Mouse (Mus musculus) heart, adult 9 months (tissue): ENCODE data around the gene Spsb4.

Experiments
- DNase-seq, 2 experiments: peaks; one replicate each; pipeline ENCODE4 v3.0.0; 2022; ENCODE audit warnings: low spot score in 2 of 2

Gene Spsb4

DNA sequence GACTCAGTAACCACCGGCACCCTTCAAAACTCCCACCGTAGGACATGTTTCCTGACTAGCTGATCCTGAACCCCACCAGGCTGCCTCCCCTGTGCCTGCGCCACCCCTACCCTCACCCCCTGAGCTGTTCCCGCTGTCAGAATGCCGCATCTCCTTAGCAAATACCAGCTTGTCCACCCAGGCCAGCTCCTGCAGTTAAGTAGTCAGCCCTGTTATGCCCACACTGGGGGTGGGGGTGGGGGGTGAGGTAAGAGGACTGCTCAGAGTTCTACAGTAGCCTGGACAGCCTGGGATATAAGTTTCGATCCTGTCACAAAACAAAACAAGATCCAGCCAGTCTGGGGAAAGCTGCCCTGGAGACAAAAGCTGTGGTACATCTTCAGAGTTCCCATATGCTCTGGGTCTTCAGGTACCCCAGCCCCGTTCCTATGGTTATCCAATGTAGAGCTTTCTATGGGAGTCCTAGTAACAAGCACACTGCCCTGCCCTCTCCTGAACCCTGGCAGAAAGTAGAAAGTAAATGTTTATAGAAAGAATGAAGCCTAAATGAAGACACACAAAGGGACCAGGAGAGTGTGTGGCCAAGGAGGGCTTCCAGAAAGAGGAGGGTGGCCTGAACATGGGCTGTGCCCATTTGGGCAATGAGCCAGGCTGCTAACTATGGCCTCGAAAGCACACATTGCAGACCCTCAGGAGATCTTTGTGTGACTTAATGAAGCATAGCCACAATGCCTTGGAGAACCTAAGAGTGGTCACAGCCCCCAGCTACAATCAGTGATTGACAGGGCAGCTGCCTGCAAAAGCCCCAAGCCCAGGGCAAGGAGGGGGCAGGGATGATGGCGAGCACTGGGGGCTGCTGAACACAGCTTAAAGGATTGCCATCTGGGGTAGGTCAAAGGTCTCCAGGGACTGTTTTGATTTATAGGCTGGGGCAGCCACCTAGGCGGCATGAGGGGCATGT lies 38.3 kb downstream of the Spsb4 start:
- no peak for DNase-seq

DNA sequence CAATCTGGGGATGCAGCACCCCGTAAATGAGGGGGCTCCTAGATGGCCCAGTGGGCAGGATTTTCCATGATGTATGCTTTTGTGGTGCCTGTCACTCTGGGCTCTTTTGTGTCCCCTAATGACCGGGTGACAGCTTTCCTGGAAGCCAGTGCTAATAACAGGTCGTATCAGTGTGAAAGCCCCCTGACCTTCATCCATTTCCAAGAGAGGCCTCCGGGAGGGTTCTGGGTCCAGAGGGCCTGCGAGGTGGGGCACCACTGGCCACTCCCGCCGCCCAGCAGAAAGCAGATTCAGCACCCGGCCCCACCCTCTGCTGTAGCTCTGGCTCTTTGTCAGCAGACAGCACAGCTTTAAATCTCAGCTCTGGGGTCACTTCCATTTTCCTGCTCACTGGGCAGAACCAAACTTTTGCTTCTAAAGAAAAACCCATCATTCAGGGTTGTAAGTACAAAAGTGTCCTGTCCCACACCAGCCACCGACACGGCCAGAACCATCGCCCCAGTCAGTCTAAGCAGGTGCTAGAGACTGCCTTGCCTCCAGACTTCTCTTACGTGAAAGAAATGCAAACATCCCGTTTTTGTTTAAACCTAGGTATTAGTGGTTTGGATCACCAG lies 39.1 kb downstream of the Spsb4 start:
- DNase-seq, result no peak

DNA sequence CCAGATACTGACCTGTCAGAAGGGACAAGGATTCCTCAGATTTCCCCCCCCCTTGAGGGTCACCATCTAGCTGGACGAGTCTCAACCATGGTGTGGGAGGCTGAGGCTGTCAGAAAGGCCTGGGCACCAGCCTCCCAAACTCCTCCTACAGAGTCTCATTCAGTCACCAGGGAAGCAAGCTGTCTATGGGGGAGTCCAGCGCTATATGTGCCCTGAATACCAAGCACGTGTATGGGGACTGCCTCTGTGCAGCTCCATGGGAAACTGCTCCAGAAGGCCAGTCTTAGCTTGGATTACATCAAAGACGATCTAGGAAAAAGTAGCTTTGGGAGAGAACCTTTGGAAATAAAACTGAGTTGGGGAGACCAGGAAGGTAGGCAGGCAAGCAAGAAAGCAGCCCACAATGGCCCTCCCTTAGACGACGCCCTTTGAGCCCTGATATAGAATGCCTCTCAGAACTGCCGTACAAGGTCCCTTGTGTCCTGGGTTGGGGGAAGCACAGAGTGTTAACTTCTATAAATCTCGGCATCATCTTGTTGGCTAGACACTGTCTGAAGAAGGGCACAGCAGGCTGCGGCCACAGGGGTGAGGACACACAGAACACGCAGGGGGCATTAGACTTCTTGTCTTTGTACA lies 40.4 kb downstream of the Spsb4 start:
- DNase-seq, result no peak

DNA sequence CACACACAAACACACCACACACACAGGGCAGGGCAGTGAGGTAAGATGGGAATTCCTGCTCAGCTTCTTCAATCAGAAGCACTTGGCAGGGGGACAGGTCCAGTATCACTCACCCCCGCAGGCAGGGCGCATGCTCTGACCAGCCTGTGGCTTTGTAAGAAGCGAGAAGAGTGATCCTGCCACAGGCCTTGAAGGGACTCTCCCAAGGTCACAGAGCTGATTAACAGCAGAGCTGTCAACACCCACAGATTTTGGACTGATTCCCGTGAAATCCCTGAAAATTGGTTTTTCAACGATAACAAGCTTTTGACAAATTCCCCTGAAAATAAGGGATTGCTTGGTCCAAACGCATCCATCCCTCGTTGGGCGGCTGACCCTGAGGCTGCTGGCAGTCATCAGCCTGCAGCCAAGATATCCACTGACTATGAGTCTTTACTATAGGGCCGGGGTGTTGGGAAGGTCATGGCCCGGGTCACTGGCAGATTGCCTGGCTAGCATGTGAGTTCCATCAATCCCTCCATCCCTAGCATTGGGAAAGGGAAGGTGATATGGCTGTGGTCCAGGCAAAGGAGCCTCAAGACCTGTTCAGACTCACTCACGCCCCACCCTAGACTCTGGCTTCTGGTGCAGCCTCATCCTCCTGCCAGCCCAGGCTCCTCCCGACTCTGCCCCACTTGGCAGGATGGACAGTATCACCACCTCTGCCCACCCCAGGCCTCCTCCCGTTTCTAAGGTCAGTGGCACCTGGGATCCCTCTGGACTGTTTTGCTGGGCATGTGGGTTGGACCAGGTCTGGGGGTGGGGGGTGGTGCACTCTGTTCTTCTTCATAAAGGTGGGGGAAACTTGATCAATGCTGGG lies 41.1 kb downstream of the Spsb4 start:
- no peak for DNase-seq

DNA sequence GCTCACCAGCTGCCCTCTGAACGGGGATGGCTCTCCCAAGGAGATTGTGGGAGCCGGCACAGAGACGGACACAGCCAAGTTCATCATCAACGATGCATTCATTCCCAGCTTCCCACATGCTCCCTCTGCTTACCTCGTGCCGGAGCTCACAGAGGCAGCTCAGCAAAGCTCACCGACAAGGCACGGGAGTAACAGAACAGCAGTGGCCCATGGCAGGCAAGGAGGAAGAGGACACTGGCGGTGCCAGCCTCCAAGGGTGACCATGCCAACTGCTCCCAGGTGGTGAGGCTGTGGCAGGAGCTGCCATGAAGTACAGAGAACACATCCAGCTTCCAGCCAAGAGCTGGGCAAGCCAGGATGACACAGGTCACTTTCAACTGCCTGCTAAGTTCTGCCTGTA lies 45.6 kb downstream of the Spsb4 start:
- no peak for DNase-seq

DNA sequence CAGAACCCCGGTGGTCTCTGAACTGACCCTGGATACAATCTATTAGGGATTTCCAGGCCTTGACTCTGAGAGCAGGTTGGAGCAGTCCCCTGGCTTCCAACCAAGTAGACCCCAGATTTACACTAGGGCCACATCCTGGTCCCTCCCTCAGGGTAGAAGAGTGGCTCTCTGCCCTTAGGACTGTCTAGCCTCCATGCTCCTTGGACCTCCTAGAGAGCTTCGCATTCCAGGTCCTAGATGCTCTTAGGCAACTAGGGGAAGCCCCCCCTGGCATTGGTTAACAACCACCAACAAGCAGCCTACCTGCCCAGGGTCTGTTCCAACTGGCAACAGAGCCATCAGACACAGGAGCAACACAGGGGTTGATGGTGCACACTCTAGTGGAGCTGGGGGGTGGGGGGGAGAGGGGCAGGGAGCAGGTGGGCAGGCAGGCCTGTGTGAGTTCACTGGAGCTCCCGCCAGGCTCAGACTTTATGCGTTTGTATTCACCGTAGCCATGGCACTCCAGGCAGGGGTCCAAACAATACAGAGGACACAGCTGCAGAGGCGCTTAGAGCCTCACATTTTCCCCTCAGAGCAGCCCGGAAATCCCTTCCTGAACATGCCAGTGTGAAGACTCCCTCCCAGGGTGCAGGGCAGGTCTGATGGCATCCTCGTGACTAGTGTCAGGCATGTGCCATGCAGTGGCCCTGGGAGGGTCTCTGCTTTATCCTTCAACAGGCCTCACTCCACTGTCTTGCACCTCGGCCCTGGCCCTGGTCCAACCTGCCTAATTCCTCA lies 46.8 kb downstream of the Spsb4 start:
- DNase-seq, result peak; percentile 73 to 77

DNA sequence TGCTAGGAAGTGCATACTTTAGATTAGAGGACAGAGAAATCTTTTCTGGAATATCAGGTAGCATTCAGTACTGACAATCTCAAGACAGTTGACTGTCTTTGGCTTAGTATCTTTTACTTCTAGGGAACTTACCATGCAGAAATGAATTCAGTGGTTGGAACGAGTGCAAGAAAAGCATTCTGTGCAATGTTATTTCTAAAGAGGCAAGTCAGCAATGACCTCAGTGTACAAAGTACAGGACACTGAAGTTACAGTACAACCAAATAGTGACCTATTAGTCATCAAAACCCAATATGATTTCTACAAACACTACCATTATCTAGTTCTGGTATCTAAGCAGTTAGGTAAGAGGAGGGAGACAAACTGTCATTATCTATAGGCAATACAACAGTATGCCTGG lies 51.1 kb downstream of the Spsb4 start:
- no peak for DNase-seq

DNA sequence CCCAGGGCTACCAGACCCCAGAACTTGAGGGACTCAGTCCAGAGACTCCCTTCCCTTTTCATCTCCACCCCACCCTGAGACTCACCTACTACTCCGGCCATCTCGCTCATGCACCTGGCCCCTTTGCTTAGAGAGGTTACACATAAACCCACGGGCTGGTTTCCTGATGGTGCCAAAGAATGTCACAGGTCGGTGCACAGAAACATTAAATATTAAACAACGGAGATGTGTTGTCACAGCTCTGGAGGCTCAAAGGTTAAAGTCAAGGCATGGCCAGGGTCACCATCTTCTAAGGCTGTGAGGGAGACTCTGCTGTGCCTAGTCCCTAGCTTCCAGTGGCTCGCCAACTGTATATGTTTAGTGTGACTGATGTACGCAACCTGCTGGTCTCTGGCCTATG lies 52.2 kb downstream of the Spsb4 start:
- no peak for DNase-seq

DNA sequence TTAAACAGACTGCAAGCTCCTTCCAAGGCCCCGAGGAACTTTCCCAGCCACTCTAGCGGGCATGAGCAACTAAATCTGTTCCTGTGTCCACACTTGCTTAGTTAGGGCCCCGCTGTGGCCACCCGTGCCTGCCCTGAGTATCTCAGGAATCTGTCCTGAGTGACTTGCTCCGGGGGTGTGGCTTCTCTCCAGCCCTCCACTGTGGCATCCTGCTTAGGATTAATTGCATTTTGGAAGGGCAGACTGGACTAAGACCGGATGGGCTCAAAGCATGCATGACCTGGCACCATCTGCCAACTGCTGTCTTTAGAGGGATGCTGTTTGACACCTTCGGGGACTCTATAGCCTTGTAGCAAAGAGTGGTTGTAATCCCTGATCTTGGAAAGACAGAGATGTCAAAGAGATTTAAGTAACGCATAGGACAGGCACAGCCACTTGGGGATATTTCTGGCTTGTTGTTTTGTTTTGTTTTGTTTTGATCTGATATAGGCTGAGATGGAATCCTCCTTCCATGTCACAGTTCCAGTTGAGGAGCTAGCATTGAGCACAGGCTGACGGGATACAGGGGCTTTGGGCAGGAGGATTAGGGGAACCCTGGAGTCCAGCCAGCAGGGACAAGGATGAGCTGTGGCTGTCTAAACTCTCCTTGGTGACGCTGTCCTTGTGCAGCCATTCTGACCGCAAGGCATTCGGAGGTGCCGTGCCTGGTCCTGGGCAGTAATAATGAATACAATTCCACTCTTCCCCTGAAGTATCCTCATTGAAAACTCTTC lies 55.0 kb downstream of the Spsb4 start:
- DNase-seq, result no peak

DNA sequence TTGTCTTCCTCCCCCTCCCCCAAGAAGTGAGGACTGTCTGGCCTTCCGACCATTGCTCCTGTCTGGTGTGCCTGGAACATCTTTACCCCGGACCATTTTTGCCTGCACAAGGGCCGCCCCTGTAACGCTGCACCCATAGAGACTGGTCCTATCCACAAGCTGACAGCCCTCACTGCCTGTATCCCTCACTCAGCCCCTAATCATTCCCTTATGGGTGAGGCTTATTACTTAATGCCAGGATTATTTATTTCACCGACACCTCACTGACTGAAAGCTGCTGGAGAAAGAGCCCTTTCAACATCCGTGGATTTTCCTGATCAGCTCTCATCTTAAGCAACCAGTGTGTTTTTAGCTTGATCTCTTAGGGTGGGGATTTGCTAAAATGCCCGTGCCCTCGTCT lies 55.9 kb downstream of the Spsb4 start:
- no peak for DNase-seq

DNA sequence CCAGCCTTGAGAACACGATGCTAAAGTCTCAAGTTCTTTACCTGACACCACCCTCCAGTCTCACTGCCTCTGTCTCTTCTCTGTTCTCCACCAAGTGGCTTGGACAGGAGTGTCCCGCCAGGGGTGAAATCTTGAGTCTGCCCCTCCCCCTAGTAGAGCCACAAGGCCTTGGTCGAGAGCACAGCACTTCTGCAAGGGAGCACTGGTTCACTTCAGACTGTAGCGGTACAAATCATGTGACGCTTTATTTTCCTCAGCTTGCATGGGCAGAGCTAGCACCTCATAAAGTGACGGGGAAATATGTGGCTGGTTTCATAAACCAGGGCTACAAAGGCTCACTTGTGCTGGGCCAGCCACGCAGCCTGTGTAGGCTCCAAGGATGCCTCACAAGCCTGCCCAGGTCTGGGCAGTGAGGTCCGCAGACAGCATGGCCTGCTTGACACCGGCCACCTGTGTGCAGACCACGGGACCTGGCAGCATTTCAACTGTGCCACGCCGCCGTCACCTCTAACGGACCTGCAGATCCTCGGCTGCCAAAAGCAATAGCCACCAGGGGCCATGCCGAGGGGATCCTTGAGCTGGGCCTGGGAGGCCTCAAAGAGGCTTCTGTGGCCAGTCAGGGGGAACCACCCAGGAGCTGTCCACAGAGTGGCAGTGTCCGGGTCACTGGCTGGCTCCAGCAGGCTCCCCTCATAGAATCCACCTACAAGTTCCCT lies 56.5 kb downstream of the Spsb4 start:
- no peak for DNase-seq

DNA sequence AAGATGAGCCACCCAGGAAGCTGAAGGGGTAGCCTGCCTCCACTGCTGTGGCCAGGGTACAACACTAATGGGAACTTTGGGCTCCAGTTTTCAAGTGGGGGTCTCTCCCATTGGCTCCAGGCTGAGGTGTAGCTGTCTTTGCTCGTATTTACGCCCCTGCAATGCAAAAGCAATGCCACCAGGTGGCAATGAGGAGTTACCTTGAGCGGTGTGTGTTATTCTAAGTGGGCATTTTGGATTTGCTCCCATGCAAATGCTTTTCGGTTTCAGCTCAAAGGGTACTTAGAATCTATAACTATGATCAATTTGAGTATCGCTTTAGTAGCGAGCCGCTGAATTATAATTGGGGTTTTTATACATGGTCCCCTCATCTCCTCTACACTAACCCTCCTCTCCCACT lies 57.6 kb downstream of the Spsb4 start:
- no peak for DNase-seq

DNA sequence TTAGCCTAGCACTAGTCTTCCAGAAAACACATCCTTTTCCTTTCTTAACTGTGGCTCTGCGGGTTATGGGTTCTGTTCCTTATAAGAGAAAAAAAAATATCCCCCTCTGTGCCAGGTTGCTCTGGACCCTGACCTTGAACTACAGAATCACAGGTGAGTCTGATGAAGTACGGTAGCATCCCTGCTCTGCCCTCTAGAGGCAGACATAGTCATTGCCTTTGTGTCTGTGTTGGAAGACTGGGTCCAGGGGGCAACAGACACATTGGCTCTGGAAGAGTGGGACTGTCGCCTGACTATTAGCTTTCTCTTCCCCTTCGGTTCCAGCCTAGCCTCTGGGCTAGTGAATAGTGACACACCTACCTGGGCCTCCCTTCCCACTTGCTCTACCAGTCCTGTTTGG lies 58.4 kb downstream of the Spsb4 start:
- no peak for DNase-seq

DNA sequence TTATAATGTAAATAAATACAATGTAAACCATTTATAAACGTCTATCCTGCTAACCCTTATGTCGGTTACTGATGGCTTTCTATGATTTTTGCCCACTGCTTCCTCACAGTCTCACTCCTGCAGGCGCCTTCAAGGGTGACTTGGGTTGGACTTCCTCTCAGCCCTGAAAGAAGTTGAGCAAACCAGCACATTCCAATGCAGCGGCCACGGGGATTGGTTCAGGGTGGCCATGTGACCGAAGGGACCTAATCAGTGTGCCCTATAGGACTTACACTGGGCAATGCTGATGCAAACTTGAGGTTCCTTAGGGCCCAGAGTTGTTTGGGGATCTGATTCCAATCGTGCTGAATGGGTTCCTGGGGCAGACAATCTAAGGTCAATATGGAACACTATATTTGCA lies 59.2 kb downstream of the Spsb4 start:
- DNase-seq, result no peak

DNA sequence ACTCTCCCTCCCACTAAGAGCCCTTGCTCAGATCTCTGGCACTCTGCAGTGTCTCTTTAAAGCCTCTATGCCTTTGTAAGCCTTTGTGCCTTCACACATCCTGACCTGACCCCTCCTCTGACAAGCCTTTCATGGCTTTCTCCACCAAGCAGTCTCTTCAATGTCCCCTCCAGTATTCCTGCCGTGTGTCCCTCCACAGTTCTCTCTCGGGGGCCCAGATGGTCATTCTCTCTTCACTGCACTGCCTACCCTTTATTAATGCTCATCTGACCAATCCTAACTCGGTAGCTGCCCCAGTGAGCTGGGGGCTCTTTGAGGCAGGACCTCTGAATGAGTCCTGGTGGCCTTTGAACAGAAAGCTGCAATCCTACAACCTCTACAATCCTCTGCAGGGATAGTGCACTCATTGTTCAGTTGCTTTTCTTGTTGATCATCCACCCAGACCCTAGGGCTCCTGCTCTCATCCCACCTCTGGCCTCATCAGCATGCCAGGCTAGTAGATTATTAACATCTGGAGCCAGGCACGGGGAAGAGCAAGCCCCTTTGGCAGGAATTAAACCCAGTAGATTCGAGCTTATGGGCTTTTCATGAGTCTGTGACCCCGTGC lies 60.5 kb downstream of the Spsb4 start:
- DNase-seq, result no peak

DNA sequence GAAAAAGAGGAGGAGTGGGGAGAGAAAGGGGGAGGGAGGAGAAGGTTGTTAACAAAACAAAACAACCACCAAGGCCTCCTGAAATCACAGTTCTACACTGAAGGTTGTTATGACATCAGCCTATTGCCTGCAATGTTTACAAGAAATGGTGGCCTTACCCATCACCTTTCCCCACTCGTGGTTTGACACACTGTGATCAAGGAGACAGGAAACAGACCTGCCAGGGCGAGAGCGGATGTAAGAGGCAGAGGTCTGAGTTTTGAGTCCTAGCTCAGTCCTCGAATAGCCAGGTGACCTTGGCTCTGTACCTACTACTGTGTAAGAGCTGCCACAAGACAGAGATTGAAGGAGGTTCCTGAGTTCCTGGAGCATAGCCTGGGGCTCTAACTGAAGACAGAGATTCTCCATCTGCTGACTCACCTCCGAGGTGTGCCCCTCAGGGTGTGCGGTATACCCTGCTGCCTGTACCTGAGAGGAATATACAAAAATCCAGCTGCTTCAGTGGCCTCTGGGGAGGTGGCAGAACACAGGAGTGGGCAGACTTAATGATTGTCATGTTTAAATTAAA lies 61.3 kb downstream of the Spsb4 start:
- DNase-seq, result no peak

DNA sequence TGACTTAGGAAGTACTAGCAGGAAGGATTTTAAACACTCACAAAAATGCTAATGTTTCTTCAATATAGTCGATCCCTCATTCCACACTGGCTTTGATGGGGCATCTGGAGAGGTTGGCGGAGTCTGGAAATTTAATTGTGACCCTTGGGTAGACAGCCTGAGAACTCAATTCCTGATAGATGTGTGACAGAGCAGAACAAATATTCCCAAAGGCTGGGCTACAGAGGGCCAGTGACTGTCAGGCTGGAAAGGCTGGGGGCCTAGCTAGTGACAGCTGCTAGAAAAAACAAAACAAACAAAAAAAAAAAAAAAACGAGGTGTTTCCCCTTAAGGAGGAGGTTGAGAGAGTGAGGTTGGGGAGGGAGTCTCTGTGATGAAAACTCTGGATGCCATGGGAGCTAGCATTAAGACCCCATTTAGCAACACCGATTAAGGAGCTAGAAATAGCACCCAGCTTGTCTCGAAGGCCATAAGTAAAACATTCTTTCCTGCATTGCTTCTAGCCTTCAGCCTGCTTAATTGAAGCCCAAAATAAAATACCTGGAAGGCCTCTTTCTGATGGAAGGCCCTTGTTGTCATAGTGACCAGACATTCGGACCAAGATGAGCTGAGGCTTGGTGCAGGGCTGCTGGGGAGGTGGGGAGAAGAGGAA lies 61.9 kb downstream of the Spsb4 start:
- no peak for DNase-seq

DNA sequence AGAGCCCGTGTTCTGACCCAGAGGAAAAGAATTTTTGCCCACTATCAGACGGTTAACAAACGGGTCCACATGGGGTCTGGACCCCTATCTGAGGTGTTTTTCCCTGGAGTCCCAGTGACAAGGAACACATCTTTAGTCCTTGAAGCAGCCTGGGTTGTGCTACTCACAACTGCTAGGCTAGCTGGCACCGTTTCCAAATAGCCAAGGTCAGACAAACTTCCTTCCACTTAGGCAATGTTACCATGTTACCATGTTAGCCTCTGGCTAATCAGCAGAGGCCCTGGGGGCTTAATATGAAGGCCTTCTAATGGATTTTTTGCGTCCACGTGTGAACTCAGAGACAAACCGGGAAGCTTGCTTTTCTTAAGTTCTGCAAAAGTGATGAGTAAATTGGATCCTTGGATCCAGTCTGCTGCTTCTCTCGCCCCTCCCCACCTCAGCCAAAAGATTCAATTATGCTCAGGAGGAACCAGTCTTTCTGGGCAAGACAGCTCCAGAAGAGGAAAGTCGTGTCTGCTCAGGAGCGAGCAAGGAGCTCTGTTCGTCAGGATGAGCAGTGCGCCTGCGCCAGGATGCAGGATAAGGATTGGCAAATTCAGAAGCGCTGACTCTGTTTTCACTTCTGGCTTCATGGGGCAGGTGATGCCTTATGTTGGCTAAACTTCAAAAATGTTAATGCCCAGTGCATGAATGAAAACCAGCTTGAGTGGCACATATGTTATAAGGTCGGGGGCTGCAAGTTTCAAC lies 64.4 kb downstream of the Spsb4 start:
- DNase-seq, result no peak
